Mouse (Mus musculus) limb, embryonic 12.5 days (tissue): ENCODE data around the gene Man2b2. TPM values are rescaled to one million over a fixed set of nuclear protein-coding genes. Genes with fewer than 3 reads are reported as not detected.
"Not testable (repeated sequence)": the region's sequence is repeated elsewhere in the genome, so short reads cannot be mapped to it uniquely, and the experiment has no call there.

Experiments used
- ATAC-seq: fragments of 200-750 bp; cut with Nextera tagmentation; 2 replicates; pipeline ENCODE4 v1.8.0; 2017; ENCODE audit warnings: low read depth, moderate TSS enrichment; ENCODE audit not compliant: insufficient number of reproducible peaks, insufficient read depth, low FRiP score, low TSS enrichment
- H3K27ac ChIP-seq: fragments of 300-500 bp; sonication (generic); 2 replicates; pipeline ENCODE4 v1.5.1; 2016; ENCODE audit warnings: mild to moderate bottlenecking, moderate library complexity
- H3K27me3 ChIP-seq: fragments of 300-500 bp; sonication (generic); 2 replicates; pipeline ENCODE4 v1.6.1; 2016; ENCODE audit warnings: mild to moderate bottlenecking, moderate library complexity
- H3K36me3 ChIP-seq: fragments of 300-500 bp; sonication (generic); 2 replicates; pipeline ENCODE4 v1.6.1; 2016; ENCODE audit warnings: mild to moderate bottlenecking, moderate library complexity
- H3K4me1 ChIP-seq: fragments of 300-500 bp; sonication (generic); replicated peaks from 2 replicates; pipeline ENCODE4 v1.6.1; 2016
- H3K4me2 ChIP-seq: fragments of 300-500 bp; sonication (generic); 2 replicates; pipeline ENCODE4 v1.6.1; 2016; ENCODE audit warnings: mild to moderate bottlenecking, moderate library complexity
- H3K4me3 ChIP-seq: fragments of 300-500 bp; sonication (generic); replicated peaks from 2 replicates; pipeline ENCODE4 v1.5.1; 2016; ENCODE audit warnings: mild to moderate bottlenecking
- H3K9ac ChIP-seq: fragments of 300-500 bp; sonication (generic); replicated peaks from 2 replicates; pipeline ENCODE4 v1.6.1; 2016; ENCODE audit warnings: mild to moderate bottlenecking, moderate library complexity
- H3K9me3 ChIP-seq: fragments of 300-500 bp; sonication (generic); 2 replicates; pipeline ENCODE4 v1.6.1; 2016; ENCODE audit warnings: mild to moderate bottlenecking, moderate library complexity
- WGBS: fragments of 180-500 bp; shearing (Covaris S2); methylation state at CpG from one replicate; pipeline ENCODE4 v1.1.7; 2016; 5-methylcytosine and 5-hydroxymethylcytosine counted together
- polyA plus RNA-seq: library from polyadenylated mRNA; unstranded; fragments of >200 nt; fragmentation: Nextera tagmentation; extraction: Ambion mirVana; gene quantifications from 2 replicates; pipeline ENCODE4 v1.2.1, GENCODE M21; 2016

The Man2b2 gene
- polyA plus RNA-seq, 1 experiment from 2014 or later = 6.9 TPM

DNA sequence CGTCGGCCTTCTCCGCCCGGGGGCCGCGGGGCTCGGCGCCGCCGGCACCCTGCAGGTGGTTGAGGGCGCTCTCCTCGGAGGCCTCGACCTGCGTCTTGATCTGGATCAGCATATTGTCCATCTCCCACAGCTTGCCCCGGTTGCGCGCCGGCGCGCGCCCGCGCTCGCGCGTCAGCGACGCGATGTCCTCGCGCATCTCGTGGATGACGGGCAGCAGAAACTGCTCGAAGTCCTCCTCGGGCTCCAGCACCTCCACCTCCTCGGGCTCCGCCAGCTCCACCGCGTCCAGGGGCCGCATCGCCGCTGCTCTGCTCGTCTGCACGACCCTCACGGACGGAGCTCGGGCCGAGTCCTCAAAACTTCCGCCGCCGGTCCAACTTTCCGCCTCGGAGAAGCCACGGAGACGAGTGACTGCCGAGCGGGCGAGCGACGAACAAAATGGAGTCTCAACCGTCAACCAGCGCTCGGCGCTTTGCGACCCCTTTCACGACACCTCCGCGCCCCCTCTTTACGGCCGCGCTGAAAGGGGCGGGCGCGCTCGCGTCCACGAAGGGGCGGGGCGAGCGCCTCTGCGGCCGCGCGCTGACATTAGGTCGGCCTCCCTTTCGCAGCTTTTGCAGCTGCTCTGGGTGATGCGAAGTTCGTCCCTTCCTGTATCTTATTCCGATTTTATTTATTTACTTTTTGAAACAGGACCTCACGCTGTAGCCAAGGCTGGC is 34.0 kb downstream of the Man2b2 start, which contains the start of gene Mrfap1:
Gene Mrfap1, minus strand, starts transcription at position 477 of the 719 bp plus-strand sequence.
- peak within 1 kb of the TSS; percentile 69 for H3K4me3 ChIP-seq
- H3K9ac ChIP-seq = peak within 1 kb of the TSS; percentile 86
- not testable (repeated sequence) for H3K9me3 ChIP-seq, H3K27me3 ChIP-seq, H3K4me1 ChIP-seq
- WGBS = under 1% methylated on average over 90 of the region's 90 CpGs
- peak within 1 kb of the TSS; percentile 97 for H3K27ac ChIP-seq
- peak; percentile 81 for ATAC-seq
- peaks cover 23% of the 10 kb centered on the region for H3K36me3 ChIP-seq
- peak within 1 kb of the TSS; percentile 61 for H3K4me2 ChIP-seq

GRCm38 (mm10) chr5:36795647-36796295 is 34.7 kb downstream of the Man2b2 start:
- peak overlapping the region; percentile 97 for H3K27ac ChIP-seq

GRCm38 (mm10) chr5:36791861-36792260 is 38.6 kb downstream of the Man2b2 start:
- Histone ChIP-seq H3K27ac (no peak overlapping the region), H3K27me3 (no peaks in the 10 kb centered on the region), H3K4me1 (no peaks in the 10 kb centered on the region; the same call in 1 of the 2 replicates), H3K36me3 (peaks cover 23% of the 10 kb centered on the region), H3K4me3 (no peak overlapping the region), H3K4me2 (no peak overlapping the region), H3K9me3 (no peaks in the 10 kb centered on the region), H3K9ac (no peak overlapping the region)
- 81% methylated on average over 9 of the region's 9 CpGs for WGBS
- no peak for ATAC-seq

More at GRCm38 (mm10) chr5:36795647-36796295, 34.7 kb downstream of the Man2b2 start:
- Histone ChIP-seq H3K9ac (peak overlapping the region; percentile 86), H3K4me2 (peak overlapping the region; percentile 61), H3K4me3 (peak overlapping the region; percentile 69), H3K36me3 (peaks cover 23% of the 10 kb centered on the region)
- H3K27me3 ChIP-seq, H3K4me1 ChIP-seq, H3K9me3 ChIP-seq: not testable (repeated sequence)
- 0 out of 2 replicates have a peak, but pooled peaks have one; percentile 19 for ATAC-seq
- WGBS = 4% methylated on average over 35 of the region's 37 CpGs

GRCm38 (mm10) chr5:36786052-36786451 is 44.4 kb downstream of the Man2b2 start:
- ATAC-seq = no peak
- Histone ChIP-seq H3K4me2 (no peak overlapping the region), H3K4me3 (no peak overlapping the region), H3K27me3 (no peaks in the 10 kb centered on the region), H3K9me3 (peaks cover 8% of the 10 kb centered on the region; the same call in 1 of the 2 replicates), H3K4me1 (no peaks in the 10 kb centered on the region), H3K9ac (no peak overlapping the region), H3K36me3 (no peaks in the 10 kb centered on the region), H3K27ac (no peak overlapping the region)
- WGBS = 96% methylated on average over 5 of the region's 5 CpGs

- H3K27me3 ChIP-seq = no peaks in the 10 kb centered on the region
- no peak overlapping the region for H3K4me3 ChIP-seq
- no peaks in the 10 kb centered on the region for H3K36me3 ChIP-seq
- H3K27ac ChIP-seq = no peak overlapping the region
- WGBS = 88% methylated on average over 2 of the region's 2 CpGs
- H3K9ac ChIP-seq = no peak overlapping the region
- no peak overlapping the region for H3K4me2 ChIP-seq
- peaks cover 20% of the 10 kb centered on the region for H3K9me3 ChIP-seq
- H3K4me1 ChIP-seq = no peaks in the 10 kb centered on the region
- ATAC-seq = no peak
These were observed 50.9 kb downstream of the Man2b2 start for GRCm38 (mm10) chr5:36779512-36779911.

GRCm38 (mm10) chr5:36778901-36779300 is 51.6 kb downstream of the Man2b2 start:
- peaks cover 15% of the 10 kb centered on the region for H3K9me3 ChIP-seq
- H3K4me2 ChIP-seq = no peak overlapping the region
- no peak for ATAC-seq
- H3K27me3 ChIP-seq = no peaks in the 10 kb centered on the region
- no peak overlapping the region for H3K9ac ChIP-seq
- H3K27ac ChIP-seq = no peak overlapping the region
- 93% methylated on average over 1 of the region's 2 CpGs for WGBS
- no peak overlapping the region for H3K4me3 ChIP-seq
- H3K4me1 ChIP-seq = no peaks in the 10 kb centered on the region
- no peaks in the 10 kb centered on the region for H3K36me3 ChIP-seq

- Histone ChIP-seq H3K4me2 (no peak overlapping the region), H3K4me1 (no peaks in the 10 kb centered on the region), H3K4me3 (no peak overlapping the region), H3K27ac (no peak overlapping the region), H3K36me3 (no peaks in the 10 kb centered on the region), H3K9me3 (peaks cover 15% of the 10 kb centered on the region), H3K27me3 (no peaks in the 10 kb centered on the region), H3K9ac (no peak overlapping the region)
- no peak for ATAC-seq
- 5% methylated on average over 2 of the region's 2 CpGs for WGBS
These were observed 53.3 kb downstream of the Man2b2 start for GRCm38 (mm10) chr5:36777186-36777585.

- Histone ChIP-seq H3K4me3 (no peak overlapping the region), H3K27me3 (no peaks in the 10 kb centered on the region), H3K36me3 (no peaks in the 10 kb centered on the region), H3K27ac (0 out of 2 replicates have a peak overlapping the region, but pooled peaks have one; percentile 45), H3K4me2 (no peak overlapping the region), H3K4me1 (no peaks in the 10 kb centered on the region), H3K9ac (no peak overlapping the region), H3K9me3 (peaks cover 15% of the 10 kb centered on the region)
- WGBS = 28% methylated on average over 9 of the region's 9 CpGs
- ATAC-seq = no peak
These were observed 54.4 kb downstream of the Man2b2 start for GRCm38 (mm10) chr5:36776021-36776575.

DNA sequence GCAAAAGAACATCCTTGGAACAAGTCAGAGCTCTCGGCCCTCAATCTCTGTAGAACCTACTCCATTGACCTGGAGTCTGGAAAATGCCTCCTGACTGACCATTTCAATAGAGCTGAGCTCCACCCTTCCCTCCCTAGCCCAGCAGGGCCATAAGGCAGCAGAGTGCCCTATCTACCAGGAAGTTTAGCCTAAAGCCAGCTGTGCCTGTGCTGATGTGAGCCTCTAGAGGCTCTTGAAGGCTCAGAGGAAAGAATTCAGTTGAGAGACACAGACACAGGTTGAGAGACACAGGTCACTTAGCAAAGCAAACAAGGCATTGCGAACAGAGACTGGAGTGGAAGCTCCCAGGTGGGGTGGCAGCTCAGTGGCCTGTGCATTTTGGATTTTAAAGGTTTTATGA is 55.1 kb downstream of the Man2b2 start:
- no peak for ATAC-seq
- Histone ChIP-seq H3K4me2 (no peak overlapping the region), H3K27me3 (no peaks in the 10 kb centered on the region), H3K36me3 (no peaks in the 10 kb centered on the region), H3K4me1 (no peaks in the 10 kb centered on the region), H3K9me3 (peaks cover 9% of the 10 kb centered on the region), H3K4me3 (no peak overlapping the region), H3K27ac (no peak overlapping the region), H3K9ac (no peak overlapping the region)
- 90% methylated on average over 2 of the region's 2 CpGs for WGBS

DNA sequence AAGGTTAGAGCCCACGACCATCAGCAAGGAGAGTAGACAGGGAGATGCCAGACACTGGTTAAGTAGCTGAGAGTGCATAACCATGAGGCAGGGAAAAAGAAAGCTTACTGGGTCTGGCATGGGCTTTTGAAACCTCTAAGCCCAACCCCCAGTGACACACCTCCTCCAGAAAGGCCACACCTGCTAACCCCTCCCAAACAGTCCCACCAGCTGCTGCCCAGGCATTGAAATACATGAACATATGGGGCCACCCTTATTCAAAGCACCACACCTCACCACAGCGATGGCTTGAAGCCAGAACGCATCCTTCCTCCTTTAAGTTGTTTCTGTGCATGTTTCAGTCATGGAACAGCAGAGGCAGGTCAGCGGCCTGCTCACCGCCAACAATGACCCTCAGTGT is 57.9 kb downstream of the Man2b2 start:
- Histone ChIP-seq H3K4me1 (no peaks in the 10 kb centered on the region), H3K4me3 (no peak overlapping the region), H3K9ac (no peak overlapping the region), H3K27me3 (no peaks in the 10 kb centered on the region), H3K4me2 (no peak overlapping the region), H3K9me3 (no peaks in the 10 kb centered on the region), H3K36me3 (no peaks in the 10 kb centered on the region), H3K27ac (no peak overlapping the region)
- ATAC-seq = no peak
- WGBS = 83% methylated on average over 5 of the region's 5 CpGs

- Histone ChIP-seq H3K4me2 (no peak overlapping the region), H3K4me3 (no peak overlapping the region), H3K27ac (no peak overlapping the region), H3K27me3 (no peaks in the 10 kb centered on the region), H3K9ac (no peak overlapping the region), H3K36me3 (no peaks in the 10 kb centered on the region), H3K4me1 (no peaks in the 10 kb centered on the region), H3K9me3 (no peaks in the 10 kb centered on the region)
- 69% methylated on average over 3 of the region's 3 CpGs for WGBS
- ATAC-seq = no peak
These were observed 60.9 kb downstream of the Man2b2 start for GRCm38 (mm10) chr5:36769603-36770002.
